Mouse (Mus musculus): ENCODE results near the gene Sh3pxd2a.

- TF ChIP-seq CTCF (IDR thresholded peaks at IDR 0.05; ENCODE audit: low read depth, low read length) (no peak), EP300 (IDR thresholded peaks at IDR 0.05; ENCODE audit: insufficient read depth, low read depth, low read length) (peak; percentile 76), POLR2A (IDR thresholded peaks at IDR 0.05; ENCODE audit: insufficient read depth, low read length) (no peak)
Observed at GRCm38 (mm10) chr19:47449513-47450227, 14.5 kb downstream of the Sh3pxd2a start.
